In the genomic region with DNA sequence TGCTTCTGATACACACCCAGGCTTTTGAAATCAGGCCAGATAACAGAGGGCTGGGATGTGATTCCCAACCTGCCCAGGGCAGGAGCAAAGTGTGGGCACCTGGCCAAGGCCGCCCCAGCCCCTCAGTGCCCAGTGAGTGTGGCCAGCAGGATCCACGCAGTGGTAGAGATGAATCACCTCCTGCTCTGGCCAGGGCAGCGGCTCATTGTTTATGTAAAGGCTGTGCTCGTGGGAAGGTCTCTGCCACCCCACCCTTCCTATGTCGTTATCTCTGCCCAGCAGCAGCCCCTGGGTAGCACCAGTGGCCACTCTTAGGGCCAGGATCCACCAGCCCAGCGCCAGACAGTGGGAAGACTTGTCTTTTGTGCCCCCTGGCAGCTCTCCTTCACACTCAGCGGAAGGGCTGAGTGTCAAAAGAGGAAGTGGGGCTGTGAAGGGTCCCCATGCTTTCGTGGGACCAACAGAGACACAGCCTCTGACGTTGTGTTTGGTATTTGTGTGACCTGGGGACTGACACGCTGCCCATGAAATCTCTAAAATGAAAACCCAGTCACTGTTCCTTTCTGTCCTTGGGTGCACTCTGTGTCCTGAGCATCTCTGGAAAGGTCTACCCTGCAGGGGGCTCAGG, we compare ENCODE assay signal across 9 mouse cellular contexts. TPM values are rescaled to one million over a fixed set of nuclear protein-coding genes. Genes with fewer than 3 reads are reported as not detected.
A peak's percentile ranks its signal among the peaks of the same experiment; 100 is the strongest.
DNase-seq lines count a peak whose midpoint lies in the region; ATAC-seq and TF ChIP-seq lines count a peak whose summit lies in the region.
"Had no signal": no experiment of that assay in that cellular context is flagged by ENCODE, and none has a peak within 500 bp of the region (broad histone marks: within the 10 kb centered on the region; RNA-seq: fewer than 3 reads in every experiment).

No protein-coding gene starts in this region.

- H3K36me3 ChIP-seq in heart, embryonic 13.5 days: peaks cover 72% of the 10 kb centered on the region
- peaks cover 50% of the 10 kb centered on the region for H3K36me3 ChIP-seq in midbrain, embryonic 11.5 days (ENCODE audit: control insufficient read depth, insufficient read depth, low read length)

- 68% methylated on average over 10 of the region's 10 CpGs for WGBS in heart, embryonic 13.5 days
- whole genome bisulfite sequencing in midbrain, embryonic 11.5 days: 93% methylated on average over 10 of the region's 10 CpGs

- H3K9ac ChIP-seq in heart, embryonic 13.5 days: no peak overlapping the region
- no peak overlapping the region for H3K9ac ChIP-seq in midbrain, embryonic 11.5 days (ENCODE audit: low read length)

- no peak overlapping the region for H3K4me2 ChIP-seq in heart, embryonic 13.5 days
- H3K4me2 ChIP-seq in midbrain, embryonic 11.5 days: no peak overlapping the region

- H3K4me3 ChIP-seq in gastrocnemius, adult 2 months: no peak overlapping the region
- no peak overlapping the region for H3K4me3 ChIP-seq in heart, embryonic 13.5 days
- H3K4me3 ChIP-seq in midbrain, embryonic 11.5 days (ENCODE audit: low read depth, low read length): no peak overlapping the region

- peak; percentile 49 for DNase-seq in gastrocnemius, adult 2 months
- DNase-seq in gastrocnemius, postnatal 36 days: no peak
- peak; percentile 82 to 89 for DNase-seq in adrenal gland, adult (ENCODE audit: inconsistent age in 2 of 2, low spot score in 1 of 2)
- DNase-seq in lung, postnatal 10 days: peak; percentile 83
- DNase-seq in cerebellum, adult 9-11 months: no peak
- no peak for DNase-seq in midbrain, embryonic 11.5 days (ENCODE audit: low spot score, missing footprints)
- no peak for DNase-seq in cerebellum, adult 9-10 months

- no peak for TF ChIP-seq CTCF in gastrocnemius, adult 2 months (IDR thresholded peaks at IDR 0.05)

- ATAC-seq in heart, embryonic 13.5 days (ENCODE audit: extremely low read depth, insufficient number of reproducible peaks, low FRiP score, low TSS enrichment): peak; percentile 52; the same call in 1 of the 2 replicates
- no peak for ATAC-seq in midbrain, embryonic 11.5 days (ENCODE audit: low FRiP score)

- peak overlapping the region; percentile 68 for H3K27ac ChIP-seq in gastrocnemius, adult 2 months
- H3K27ac ChIP-seq in heart, embryonic 13.5 days (replicated peaks): peak overlapping the region; percentile 53
- no peak overlapping the region for H3K27ac ChIP-seq in midbrain, embryonic 11.5 days (ENCODE audit: low read depth, low read length)

- no peaks in the 10 kb centered on the region for H3K9me3 ChIP-seq in heart, embryonic 13.5 days
- H3K9me3 ChIP-seq in midbrain, embryonic 11.5 days (ENCODE audit: control insufficient read depth, low read length): no peaks in the 10 kb centered on the region

- peaks cover 28% of the 10 kb centered on the region for H3K4me1 ChIP-seq in heart, embryonic 13.5 days
- H3K4me1 ChIP-seq in midbrain, embryonic 11.5 days (ENCODE audit: control insufficient read depth, insufficient read depth, low read length): peaks cover 2% of the 10 kb centered on the region

- no peaks in the 10 kb centered on the region for H3K27me3 ChIP-seq in heart, embryonic 13.5 days (replicated peaks)
- no peaks in the 10 kb centered on the region for H3K27me3 ChIP-seq in midbrain, embryonic 11.5 days (ENCODE audit: control insufficient read depth, insufficient read depth, low read length)

- intact Hi-C loops in gastrocnemius, adult 2 months (cut with DNase I): no loop called here
- intact Hi-C loops in gastrocnemius, postnatal 36 days (cut with DNase I): no loop called here

RNA-seq across cellular contexts. Expression of a gene that starts 9.4 kb away (rescaled TPM):
- total RNA-seq in gastrocnemius, adult 2 months (2021): 1 to 10 TPM; 4.2 to 4.5 TPM
- total RNA-seq in gastrocnemius, postnatal 36 days (2021): 1 to 10 TPM; 1.9 to 3.3 TPM
- polyA plus RNA-seq in heart, embryonic 13.5 days (2015; fragmentation: Nextera tagmentation; extraction: Ambion mirVana): 0.99 and 1.1 TPM in 2 replicates
- polyA plus RNA-seq in midbrain, embryonic 11.5 days (2014; fragmentation: Nextera tagmentation; extraction: Ambion mirVana): 0.23 and 0.25 TPM in 2 replicates

RNA-seq across cellular contexts. Expression of a gene that starts 31.8 kb away (rescaled TPM):
- 1 to 10 TPM; 7.5 to 8.6 TPM for total RNA-seq in gastrocnemius, adult 2 months (2021)
- 1 to 10 TPM; 4.5 to 6.9 TPM for total RNA-seq in gastrocnemius, postnatal 36 days (2021)
- 11.6 and 12.7 TPM in 2 replicates for polyA plus RNA-seq in heart, embryonic 13.5 days (2015; fragmentation: Nextera tagmentation; extraction: Ambion mirVana)
- 16.1 and 18.4 TPM in 2 replicates for polyA plus RNA-seq in midbrain, embryonic 11.5 days (2014; fragmentation: Nextera tagmentation; extraction: Ambion mirVana)

RNA-seq across cellular contexts. Expression of a gene that starts 32.0 kb away (rescaled TPM):
- total RNA-seq in gastrocnemius, adult 2 months (2021): 10 to 100 TPM; 12.1 to 13.4 TPM
- 10 to 100 TPM; 11.5 to 11.6 TPM for total RNA-seq in gastrocnemius, postnatal 36 days (2021)
- polyA plus RNA-seq in heart, embryonic 13.5 days (2015; fragmentation: Nextera tagmentation; extraction: Ambion mirVana): 23.3 and 24.8 TPM in 2 replicates
- polyA plus RNA-seq in midbrain, embryonic 11.5 days (2014; fragmentation: Nextera tagmentation; extraction: Ambion mirVana): 58.3 and 61.5 TPM in 2 replicates

RNA-seq across cellular contexts. Expression of a gene that starts 47.4 kb away (rescaled TPM):
- 1 to 10 TPM; 3.0 to 3.8 TPM for total RNA-seq in gastrocnemius, adult 2 months (2021)
- total RNA-seq in gastrocnemius, postnatal 36 days (2021): 1 to 10 TPM; 3.0 to 3.8 TPM
- polyA plus RNA-seq in heart, embryonic 13.5 days (2015; fragmentation: Nextera tagmentation; extraction: Ambion mirVana): 150 and 178 TPM in 2 replicates
- 82.5 and 93.4 TPM in 2 replicates for polyA plus RNA-seq in midbrain, embryonic 11.5 days (2014; fragmentation: Nextera tagmentation; extraction: Ambion mirVana)

RNA-seq across cellular contexts. Expression of a gene that starts 53.3 kb away (rescaled TPM):
- not detected for total RNA-seq in gastrocnemius, adult 2 months (2021)
- total RNA-seq in gastrocnemius, postnatal 36 days (2021): not detected
- polyA plus RNA-seq in heart, embryonic 13.5 days (2015; fragmentation: Nextera tagmentation; extraction: Ambion mirVana): 1.4 TPM in 2 replicates
- polyA plus RNA-seq in midbrain, embryonic 11.5 days (2014; fragmentation: Nextera tagmentation; extraction: Ambion mirVana): 0.46 TPM in 1 of 2 replicates, not detected in the other
- total RNA-seq: left cerebral cortex, postnatal 36 days had no signal

Comparison
In these comparisons a context has a peak if more than half of its experiments do, and no peak if none do; other contexts are left out.
1. DNase-seq: peak in gastrocnemius, adult 2 months (single experiment), adrenal gland, adult (2 of 2) and lung, postnatal 10 days (single experiment); none in gastrocnemius, postnatal 36 days (0 of 2), cerebellum, adult 9-11 months (single experiment), midbrain, embryonic 11.5 days (single experiment) and cerebellum, adult 9-10 months (single experiment).